Mouse (Mus musculus) megakaryocyte, embryonic 14.5 days (primary cell): ENCODE results near the gene Slc6a21. TPM values are rescaled to one million over a fixed set of nuclear protein-coding genes. Genes with fewer than 3 reads are reported as not detected.

Experiments used
- H3K27me3 ChIP-seq: replicated peaks from 2 replicates; pipeline ENCODE3; 2012; ENCODE audit warnings: inconsistent platforms
- H3K36me3 ChIP-seq: replicated peaks from 2 replicates; pipeline ENCODE3; 2012; ENCODE audit warnings: low read length, inconsistent platforms, mixed read lengths
- H3K4me1 ChIP-seq: 2 replicates; pipeline ENCODE4 v1.6.1; 2012; ENCODE audit warnings: inconsistent platforms
- H3K4me3 ChIP-seq: replicated peaks from 2 replicates; pipeline ENCODE3; 2012; ENCODE audit warnings: moderate library complexity, mild to moderate bottlenecking, inconsistent platforms
- H3K9me3 ChIP-seq: 2 replicates; pipeline ENCODE4 v1.6.1; 2012; ENCODE audit warnings: inconsistent platforms
- FLI1 ChIP-seq: IDR thresholded peaks from 2 replicates; pipeline ENCODE4 v1.6.1; 2012; ENCODE audit warnings: low read length, inconsistent platforms, mixed read lengths
- GATA1 ChIP-seq: IDR thresholded peaks from 3 replicates; pipeline ENCODE4 v1.6.1; 2012; ENCODE audit warnings: mixed read lengths, low read length, inconsistent platforms, borderline replicate concordance
- polyA plus RNA-seq: library from polyadenylated mRNA; stranded (reverse); fragments of >175 nt; gene quantifications from 2 replicates; pipeline ENCODE4 v1.2.3, GENCODE M21; 2012; ENCODE audit warnings: low replicate concordance; ENCODE audit not compliant: insufficient read depth

Gene Slc6a21
- polyA plus RNA-seq, 1 experiment, result not detected

GRCm38 (mm10) chr7:45333431-45333982 is 56.2 kb downstream of the Slc6a21 start, which contains the start of gene Trpm4:
Gene Trpm4, minus strand, starts transcription at chr7:45333780.
- Histone ChIP-seq H3K4me1 (peaks cover 53% of the 10 kb centered on the region), H3K4me3 (peak within 1 kb of the TSS; percentile 93), H3K36me3 (no peaks in the 10 kb centered on the region), H3K9me3 (peaks cover 7% of the 10 kb centered on the region), H3K27me3 (peaks cover 81% of the 10 kb centered on the region)
- no peak for TF ChIP-seq FLI1
- TF ChIP-seq GATA1, result no peak

- no peak for TF ChIP-seq GATA1
- TF ChIP-seq FLI1, result no peak
- no peaks in the 10 kb centered on the region for H3K36me3 ChIP-seq
- peaks cover 7% of the 10 kb centered on the region for H3K9me3 ChIP-seq
- H3K4me3 ChIP-seq, result peak overlapping the region; percentile 28
- peaks cover 63% of the 10 kb centered on the region for H3K4me1 ChIP-seq
- H3K27me3 ChIP-seq, result peaks cover 92% of the 10 kb centered on the region
Observed at GRCm38 (mm10) chr7:45334605-45335004, 57.3 kb downstream of the Slc6a21 start.

GRCm38 (mm10) chr7:45335056-45335455 is 57.7 kb downstream of the Slc6a21 start, which contains the start of gene Hrc:
Gene Hrc, plus strand, starts transcription at chr7:45335290.
- TF ChIP-seq GATA1 (no peak), FLI1 (no peak)
- H3K27me3 ChIP-seq, result peaks cover 94% of the 10 kb centered on the region
- peaks cover 68% of the 10 kb centered on the region for H3K4me1 ChIP-seq

GRCm38 (mm10) chr7:45336319-45336718 is 59.0 kb downstream of the Slc6a21 start:
- no peak for TF ChIP-seq FLI1
- TF ChIP-seq GATA1, result no peak
- Histone ChIP-seq H3K4me1 (peaks cover 81% of the 10 kb centered on the region), H3K4me3 (peak overlapping the region; percentile 50)

More at GRCm38 (mm10) chr7:45335056-45335455, 57.7 kb downstream of the Slc6a21 start, which contains the start of gene Hrc:
- peaks cover 7% of the 10 kb centered on the region for H3K9me3 ChIP-seq
- H3K36me3 ChIP-seq, result no peaks in the 10 kb centered on the region
- H3K4me3 ChIP-seq, result peak within 1 kb of the TSS; percentile 28

GRCm38 (mm10) chr7:45337469-45337868 is 60.2 kb downstream of the Slc6a21 start:
- Histone ChIP-seq H3K4me1 (peaks cover 88% of the 10 kb centered on the region), H3K36me3 (no peaks in the 10 kb centered on the region), H3K4me3 (no peak overlapping the region), H3K9me3 (no peaks in the 10 kb centered on the region), H3K27me3 (peaks cover 86% of the 10 kb centered on the region)
- TF ChIP-seq FLI1 (no peak), GATA1 (no peak)

More at GRCm38 (mm10) chr7:45336319-45336718, 59.0 kb downstream of the Slc6a21 start:
- Histone ChIP-seq H3K27me3 (peaks cover 93% of the 10 kb centered on the region), H3K9me3 (peaks cover 7% of the 10 kb centered on the region), H3K36me3 (no peaks in the 10 kb centered on the region)

GRCm38 (mm10) chr7:45338161-45338911 is 61.0 kb downstream of the Slc6a21 start:
- TF ChIP-seq GATA1, result no peak
- no peak for TF ChIP-seq FLI1
- Histone ChIP-seq H3K4me1 (peaks cover 88% of the 10 kb centered on the region), H3K27me3 (peaks cover 84% of the 10 kb centered on the region), H3K36me3 (no peaks in the 10 kb centered on the region), H3K9me3 (no peaks in the 10 kb centered on the region), H3K4me3 (peak overlapping the region; percentile 91)

Other genes starting within 250 kb of the Slc6a21 start
- 63.6 and 73.6 TPM in 2 replicates for gene Prr12, start 224.6 kb upstream of the Slc6a21 start, polyA plus RNA-seq
- 150 and 186 TPM in 2 replicates for gene Nosip, start 215.1 kb upstream of the Slc6a21 start, polyA plus RNA-seq
- 91.5 and 106 TPM in 2 replicates for gene Prrg2, start 214.8 kb upstream of the Slc6a21 start, polyA plus RNA-seq
- gene Rcn3, start 185.3 kb upstream of the Slc6a21 start, polyA plus RNA-seq, result 1.7 TPM in 1 of 2 replicates, not detected in the other
- 28.9 and 70.0 TPM in 2 replicates for gene Fcgrt, start 173.7 kb upstream of the Slc6a21 start, polyA plus RNA-seq
- 39.7 and 217 TPM in 2 replicates for gene Rps11, start 153.1 kb upstream of the Slc6a21 start, polyA plus RNA-seq
- 3,981 and 5,869 TPM in 2 replicates for gene Rpl13a, start 148.8 kb upstream of the Slc6a21 start, polyA plus RNA-seq
- 2.1 and 9.4 TPM in 2 replicates for gene Gm45713, start 141.3 kb upstream of the Slc6a21 start, polyA plus RNA-seq
- 78.6 and 81.1 TPM in 2 replicates for gene Flt3l, start 141.1 kb upstream of the Slc6a21 start, polyA plus RNA-seq
- gene Pih1d1, start 123.2 kb upstream of the Slc6a21 start, polyA plus RNA-seq, result 35.3 and 64.9 TPM in 2 replicates
- gene Aldh16a1, start 122.9 kb upstream of the Slc6a21 start, polyA plus RNA-seq, result 56.7 and 76.4 TPM in 2 replicates
- 0.06 TPM in 1 of 2 replicates, not detected in the other for gene Slc17a7, start 113.6 kb upstream of the Slc6a21 start, polyA plus RNA-seq
- not detected in 2 replicates for gene Gfy, start 97.9 kb upstream of the Slc6a21 start, polyA plus RNA-seq
- gene Pth2, start 96.5 kb upstream of the Slc6a21 start, polyA plus RNA-seq, result not detected in 2 replicates
- not detected in 2 replicates for gene Ccdc155, start 72.6 kb upstream of the Slc6a21 start, polyA plus RNA-seq
- gene Dkkl1, start 65.4 kb upstream of the Slc6a21 start, polyA plus RNA-seq, result 0.60 TPM in 1 of 2 replicates, not detected in the other
- gene Tead2, start 61.8 kb upstream of the Slc6a21 start, polyA plus RNA-seq, result not detected in 2 replicates
- 212 and 263 TPM in 2 replicates for gene Cd37, start 38.4 kb upstream of the Slc6a21 start, polyA plus RNA-seq
- not detected in 2 replicates for gene Slc6a16, start 36.4 kb upstream of the Slc6a21 start, polyA plus RNA-seq
- 7.6 TPM in 1 of 2 replicates, not detected in the other for gene Trpm4, start 56.3 kb downstream of the Slc6a21 start, polyA plus RNA-seq
- not detected in 2 replicates for gene Hrc, start 57.8 kb downstream of the Slc6a21 start, polyA plus RNA-seq
- 0.79 TPM in 1 of 2 replicates, not detected in the other for gene Ppfia3, start 89.5 kb downstream of the Slc6a21 start, polyA plus RNA-seq
- gene Lin7b, start 93.1 kb downstream of the Slc6a21 start, polyA plus RNA-seq, result 4.1 TPM in 1 of 2 replicates, not detected in the other
- 154 and 515 TPM in 2 replicates for gene Snrnp70, start 118.2 kb downstream of the Slc6a21 start, polyA plus RNA-seq
- not detected in 2 replicates for gene Kcna7, start 128.1 kb downstream of the Slc6a21 start, polyA plus RNA-seq
- not detected in 2 replicates for gene Ntf5, start 136.2 kb downstream of the Slc6a21 start, polyA plus RNA-seq
- not detected in 2 replicates for gene Lhb, start 143.3 kb downstream of the Slc6a21 start, polyA plus RNA-seq
- 33.8 and 44.5 TPM in 2 replicates for gene Gys1, start 157.3 kb downstream of the Slc6a21 start, polyA plus RNA-seq
- gene Ruvbl2, start 160.6 kb downstream of the Slc6a21 start, polyA plus RNA-seq, result 90.5 and 244 TPM in 2 replicates
- gene Ftl1, start 182.4 kb downstream of the Slc6a21 start, polyA plus RNA-seq, result 24,502 and 30,989 TPM in 2 replicates
- gene Bax, start 189.4 kb downstream of the Slc6a21 start, polyA plus RNA-seq, result 502 and 597 TPM in 2 replicates
- gene Tulp2, start 204.4 kb downstream of the Slc6a21 start, polyA plus RNA-seq, result not detected in 2 replicates
- gene Gm45808, start 209.3 kb downstream of the Slc6a21 start, polyA plus RNA-seq, result not detected in 2 replicates
- gene Dhdh, start 211.3 kb downstream of the Slc6a21 start, polyA plus RNA-seq, result 0.23 and 0.70 TPM in 2 replicates
- 504 and 892 TPM in 2 replicates for gene Nucb1, start 232.9 kb downstream of the Slc6a21 start, polyA plus RNA-seq
- gene Ppp1r15a, start 248.8 kb downstream of the Slc6a21 start, polyA plus RNA-seq, result 361 and 818 TPM in 2 replicates
- 2.9 and 16.4 TPM in 2 replicates for gene Plekha4, start 248.8 kb downstream of the Slc6a21 start, polyA plus RNA-seq